Mouse (Mus musculus): ENCODE measurements around the gene Shisa2. TPM values are rescaled to one million over a fixed set of nuclear protein-coding genes. Genes with fewer than 3 reads are reported as not detected.

Shisa2 gene
- polyA plus RNA-seq, 1 experiment from 2014 or later, result 38.7 TPM

GRCm38 (mm10) chr14:59656591-59656990 is 31.5 kb downstream of the Shisa2 start:
- Histone ChIP-seq H3K27ac (replicated peaks; ENCODE audit: low read depth, low read length) (no peak overlapping the region), H3K27me3 (ENCODE audit: control insufficient read depth, insufficient read depth, low read length) (no peaks in the 10 kb centered on the region), H3K4me3 (ENCODE audit: low read depth, low read length) (no peak overlapping the region), H3K4me1 (ENCODE audit: control insufficient read depth, insufficient read depth, low read length) (no peaks in the 10 kb centered on the region), H3K9ac (ENCODE audit: low read length) (no peak overlapping the region), H3K9me3 (ENCODE audit: control insufficient read depth, low read length) (no peaks in the 10 kb centered on the region), H3K4me2 (ENCODE audit: low read depth, severe bottlenecking) (no peak overlapping the region), H3K36me3 (ENCODE audit: control insufficient read depth, insufficient read depth, low read length) (no peaks in the 10 kb centered on the region)
- no peak for ATAC-seq (ENCODE audit: insufficient number of reproducible peaks, low FRiP score, low TSS enrichment, low read depth)
- DNase-seq (ENCODE audit: low spot score), result no peak
- 68% methylated on average over 6 of the region's 6 CpGs for WGBS

GRCm38 (mm10) chr14:59657098-59657497 is 32.0 kb downstream of the Shisa2 start:
- ATAC-seq (ENCODE audit: insufficient number of reproducible peaks, low FRiP score, low TSS enrichment, low read depth), result no peak
- no peak overlapping the region for H3K27ac ChIP-seq (replicated peaks; ENCODE audit: low read depth, low read length)
- H3K27me3 ChIP-seq (ENCODE audit: control insufficient read depth, insufficient read depth, low read length), result no peaks in the 10 kb centered on the region
- H3K9ac ChIP-seq (ENCODE audit: low read length), result no peak overlapping the region
- H3K36me3 ChIP-seq (ENCODE audit: control insufficient read depth, insufficient read depth, low read length), result no peaks in the 10 kb centered on the region
- no peak overlapping the region for H3K4me2 ChIP-seq (ENCODE audit: low read depth, severe bottlenecking)
- 90% methylated on average over 1 of the region's 1 CpGs for WGBS
- DNase-seq (ENCODE audit: low spot score), result no peak
- H3K4me1 ChIP-seq (ENCODE audit: control insufficient read depth, insufficient read depth, low read length), result no peaks in the 10 kb centered on the region
- H3K4me3 ChIP-seq (ENCODE audit: low read depth, low read length), result no peak overlapping the region
- no peaks in the 10 kb centered on the region for H3K9me3 ChIP-seq (ENCODE audit: control insufficient read depth, low read length)

- Histone ChIP-seq H3K27me3 (ENCODE audit: control insufficient read depth, insufficient read depth, low read length) (no peaks in the 10 kb centered on the region), H3K9me3 (ENCODE audit: control insufficient read depth, low read length) (no peaks in the 10 kb centered on the region), H3K4me3 (ENCODE audit: low read depth, low read length) (no peak overlapping the region), H3K4me2 (ENCODE audit: low read depth, severe bottlenecking) (no peak overlapping the region), H3K36me3 (ENCODE audit: control insufficient read depth, insufficient read depth, low read length) (no peaks in the 10 kb centered on the region), H3K27ac (replicated peaks; ENCODE audit: low read depth, low read length) (no peak overlapping the region), H3K4me1 (ENCODE audit: control insufficient read depth, insufficient read depth, low read length) (peaks cover 23% of the 10 kb centered on the region), H3K9ac (ENCODE audit: low read length) (no peak overlapping the region)
- WGBS, result 75% methylated on average over 6 of the region's 6 CpGs
- no peak for ATAC-seq (ENCODE audit: insufficient number of reproducible peaks, low FRiP score, low TSS enrichment, low read depth)
- no peak for DNase-seq (ENCODE audit: low spot score)
Measured at GRCm38 (mm10) chr14:59672893-59673515, 47.9 kb downstream of the Shisa2 start.

GRCm38 (mm10) chr14:59674556-59674955 is 49.4 kb downstream of the Shisa2 start:
- peak overlapping the region; percentile 22; the same call in 1 of the 2 replicates for H3K4me2 ChIP-seq (ENCODE audit: low read depth, severe bottlenecking)
- H3K9me3 ChIP-seq (ENCODE audit: control insufficient read depth, low read length), result no peaks in the 10 kb centered on the region
- peaks cover 23% of the 10 kb centered on the region for H3K4me1 ChIP-seq (ENCODE audit: control insufficient read depth, insufficient read depth, low read length)
- H3K9ac ChIP-seq (ENCODE audit: low read length), result peak overlapping the region; percentile 34; the same call in 1 of the 2 replicates
- no peak overlapping the region for H3K4me3 ChIP-seq (ENCODE audit: low read depth, low read length)
- H3K36me3 ChIP-seq (ENCODE audit: control insufficient read depth, insufficient read depth, low read length), result no peaks in the 10 kb centered on the region
- H3K27me3 ChIP-seq (ENCODE audit: control insufficient read depth, insufficient read depth, low read length), result no peaks in the 10 kb centered on the region
- H3K27ac ChIP-seq (replicated peaks; ENCODE audit: low read depth, low read length), result peak overlapping the region; percentile 80
- WGBS, result 24% methylated on average over 8 of the region's 8 CpGs
- ATAC-seq (ENCODE audit: insufficient number of reproducible peaks, low FRiP score, low TSS enrichment, low read depth) (peak; percentile 58; the same call in 1 of the 2 replicates), DNase-seq (ENCODE audit: low spot score) (peak; percentile 50)

- ATAC-seq (ENCODE audit: insufficient number of reproducible peaks, low FRiP score, low TSS enrichment, low read depth) (peak; percentile 32; the same call in 1 of the 2 replicates), DNase-seq (ENCODE audit: low spot score) (no peak)
- Histone ChIP-seq H3K4me1 (ENCODE audit: control insufficient read depth, insufficient read depth, low read length) (peaks cover 23% of the 10 kb centered on the region), H3K9me3 (ENCODE audit: control insufficient read depth, low read length) (no peaks in the 10 kb centered on the region), H3K36me3 (ENCODE audit: control insufficient read depth, insufficient read depth, low read length) (no peaks in the 10 kb centered on the region), H3K27me3 (ENCODE audit: control insufficient read depth, insufficient read depth, low read length) (no peaks in the 10 kb centered on the region), H3K4me2 (ENCODE audit: low read depth, severe bottlenecking) (no peak overlapping the region), H3K4me3 (ENCODE audit: low read depth, low read length) (no peak overlapping the region), H3K9ac (ENCODE audit: low read length) (no peak overlapping the region), H3K27ac (replicated peaks; ENCODE audit: low read depth, low read length) (peak overlapping the region; percentile 80)
- 57% methylated on average over 4 of the region's 4 CpGs for WGBS
Measured at GRCm38 (mm10) chr14:59675330-59675729, 50.2 kb downstream of the Shisa2 start.

GRCm38 (mm10) chr14:59677598-59678003 is 52.5 kb downstream of the Shisa2 start:
- Histone ChIP-seq H3K4me1 (ENCODE audit: control insufficient read depth, insufficient read depth, low read length) (peaks cover 23% of the 10 kb centered on the region), H3K9me3 (ENCODE audit: control insufficient read depth, low read length) (no peaks in the 10 kb centered on the region), H3K27ac (replicated peaks; ENCODE audit: low read depth, low read length) (no peak overlapping the region), H3K27me3 (ENCODE audit: control insufficient read depth, insufficient read depth, low read length) (no peaks in the 10 kb centered on the region), H3K4me2 (ENCODE audit: low read depth, severe bottlenecking) (no peak overlapping the region), H3K9ac (ENCODE audit: low read length) (no peak overlapping the region), H3K36me3 (ENCODE audit: control insufficient read depth, insufficient read depth, low read length) (no peaks in the 10 kb centered on the region), H3K4me3 (ENCODE audit: low read depth, low read length) (no peak overlapping the region)
- 68% methylated on average over 7 of the region's 7 CpGs for WGBS
- DNase-seq (ENCODE audit: low spot score), result no peak
- ATAC-seq (ENCODE audit: insufficient number of reproducible peaks, low FRiP score, low TSS enrichment, low read depth), result no peak

Other genes starting within 250 kb of the Shisa2 start
- 0.91 and 1.3 TPM in 2 replicates for gene Phf11c, start 229.9 kb upstream of the Shisa2 start, polyA plus RNA-seq (2014; fragmentation: Nextera tagmentation; extraction: Ambion mirVana)
- 13.5 and 14.1 TPM in 2 replicates for gene Setdb2, start 184.4 kb upstream of the Shisa2 start, polyA plus RNA-seq (2014; fragmentation: Nextera tagmentation; extraction: Ambion mirVana)
- gene Cab39l, start 184.3 kb upstream of the Shisa2 start, polyA plus RNA-seq (2014; fragmentation: Nextera tagmentation; extraction: Ambion mirVana), result 52.5 and 53.0 TPM in 2 replicates
- gene Cdadc1, start 27.3 kb upstream of the Shisa2 start, polyA plus RNA-seq (2014; fragmentation: Nextera tagmentation; extraction: Ambion mirVana), result 24.6 and 32.5 TPM in 2 replicates

Data from limb, embryonic 11.5 days (tissue).